Mouse (Mus musculus): ENCODE data around the gene Fam129b.

DNA sequence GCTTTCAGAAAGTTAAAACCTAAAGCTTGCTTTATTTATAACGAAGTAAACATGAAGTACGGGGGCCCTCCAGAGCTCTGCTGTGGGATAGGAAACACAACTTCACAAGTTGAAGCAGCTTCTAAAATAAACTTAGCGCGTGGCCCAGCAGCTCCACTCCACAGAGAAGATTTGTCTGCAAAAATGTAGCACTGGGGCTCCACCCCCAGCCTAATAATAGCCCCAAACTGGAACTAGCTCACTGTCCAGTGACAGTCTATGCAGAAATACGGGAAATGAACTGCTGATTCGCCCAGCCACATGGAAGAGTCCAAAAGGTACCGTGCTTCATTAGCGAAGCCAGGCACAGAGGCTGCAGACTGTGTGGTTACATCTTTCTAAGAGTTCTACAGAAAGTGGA is 93.4 kb downstream of the Fam129b start:
- TF ChIP-seq CTCF (IDR thresholded peaks at IDR 0.05; ENCODE audit: extremely low read depth, insufficient read length, insufficient replicate concordance, low read depth, low read length) (no peak), POLR2A (IDR thresholded peaks at IDR 0.05; ENCODE audit: low read depth, low read length) (no peak)
